Mouse (Mus musculus) ES-Bruce4 (cell line): ENCODE measurements around the gene Gm45716. TPM values are rescaled to one million over a fixed set of nuclear protein-coding genes. Genes with fewer than 3 reads are reported as not detected.

Source experiments
- H3K27ac ChIP-seq: 2 replicates; pipeline ENCODE4 v1.5.1; 2012; ENCODE audit warnings: low read length, inconsistent platforms; ENCODE audit not compliant: insufficient read depth
- H3K27me3 ChIP-seq: 2 replicates; pipeline ENCODE4 v1.6.1; 2012; ENCODE audit warnings: mild to moderate bottlenecking, low read length, inconsistent platforms; ENCODE audit not compliant: control insufficient read depth, poor library complexity, insufficient read depth, severe bottlenecking
- H3K36me3 ChIP-seq: 2 replicates; pipeline ENCODE4 v1.6.1; 2012; ENCODE audit warnings: inconsistent platforms, mild to moderate bottlenecking, low read length, moderate library complexity; ENCODE audit not compliant: control insufficient read depth, poor library complexity, insufficient read depth, severe bottlenecking
- H3K4me1 ChIP-seq: one replicate; pipeline ENCODE4 v1.8.1; 2011; ENCODE audit warnings: low read length; ENCODE audit not compliant: control insufficient read depth, insufficient read depth
- H3K4me3 ChIP-seq: 2 replicates; pipeline ENCODE4 v1.5.1; 2011; ENCODE audit warnings: low read depth, mild to moderate bottlenecking, low read length
- H3K9ac ChIP-seq: 2 replicates; pipeline ENCODE4 v1.6.1; 2012; ENCODE audit warnings: low read depth, mild to moderate bottlenecking, inconsistent platforms; ENCODE audit not compliant: poor library complexity, severe bottlenecking
- H3K9me3 ChIP-seq: replicated peaks from 2 replicates; pipeline ENCODE4 v1.6.1; 2012; ENCODE audit warnings: mild to moderate bottlenecking, low read length, inconsistent platforms; ENCODE audit not compliant: control insufficient read depth, poor library complexity, insufficient read depth, severe bottlenecking
- CTCF ChIP-seq: IDR thresholded peaks from one replicate; pipeline ENCODE4 v1.8.1; 2011; ENCODE audit warnings: low read depth, low read length
- EP300 ChIP-seq: IDR thresholded peaks from 2 replicates; pipeline ENCODE4 v1.6.1; 2011; ENCODE audit warnings: low read depth, low read length; ENCODE audit not compliant: insufficient read depth
- POLR2A ChIP-seq: IDR thresholded peaks from one replicate; pipeline ENCODE4 v1.8.1; 2011; ENCODE audit warnings: low read length; ENCODE audit not compliant: insufficient read depth
- polyA plus RNA-seq: library from polyadenylated mRNA; stranded (reverse); fragments of >200 nt; gene quantifications from 2 replicates; pipeline ENCODE4 v1.2.4, GENCODE M21; 2011; ENCODE audit warnings: low read depth; ENCODE audit not compliant: missing spikeins, insufficient read depth, insufficient read length

Gene Gm45716
- polyA plus RNA-seq, 1 experiment, result 1.8 TPM

- no peaks in the 10 kb centered on the region for H3K27me3 ChIP-seq
- H3K4me1 ChIP-seq, result no peaks in the 10 kb centered on the region
- H3K27ac ChIP-seq, result no peak overlapping the region
- no peak overlapping the region for H3K9ac ChIP-seq
- no peaks in the 10 kb centered on the region for H3K9me3 ChIP-seq
- no peaks in the 10 kb centered on the region for H3K36me3 ChIP-seq
- H3K4me3 ChIP-seq, result no peak overlapping the region
- no peak for TF ChIP-seq POLR2A
- TF ChIP-seq EP300, result no peak
- no peak for TF ChIP-seq CTCF
These were observed 54.4 kb downstream of the Gm45716 start for GRCm38 (mm10) chr11:90241874-90242273.

- Histone ChIP-seq H3K9ac (no peak overlapping the region), H3K4me1 (no peaks in the 10 kb centered on the region), H3K36me3 (no peaks in the 10 kb centered on the region), H3K9me3 (no peaks in the 10 kb centered on the region), H3K27ac (no peak overlapping the region), H3K27me3 (no peaks in the 10 kb centered on the region), H3K4me3 (no peak overlapping the region)
- no peak for TF ChIP-seq EP300
- no peak for TF ChIP-seq POLR2A
- TF ChIP-seq CTCF, result no peak
These were observed 55.8 kb downstream of the Gm45716 start for GRCm38 (mm10) chr11:90243300-90243699.

GRCm38 (mm10) chr11:90245630-90246029 lies 58.1 kb downstream of the Gm45716 start:
- no peaks in the 10 kb centered on the region for H3K9me3 ChIP-seq
- TF ChIP-seq POLR2A, result no peak
- no peak for TF ChIP-seq CTCF
- TF ChIP-seq EP300, result no peak

GRCm38 (mm10) chr11:90246676-90247075 lies 59.2 kb downstream of the Gm45716 start:
- Histone ChIP-seq H3K36me3 (no peaks in the 10 kb centered on the region), H3K4me1 (no peaks in the 10 kb centered on the region), H3K9ac (no peak overlapping the region), H3K9me3 (no peaks in the 10 kb centered on the region), H3K27me3 (0 out of 2 replicates have a peak, but pooled peaks cover 2% of the 10 kb centered on the region), H3K27ac (no peak overlapping the region), H3K4me3 (no peak overlapping the region)
- TF ChIP-seq CTCF (no peak), POLR2A (no peak), EP300 (no peak)

More at GRCm38 (mm10) chr11:90245630-90246029, 58.1 kb downstream of the Gm45716 start:
- Histone ChIP-seq H3K27me3 (0 out of 2 replicates have a peak, but pooled peaks cover under 1% of the 10 kb centered on the region), H3K4me1 (no peaks in the 10 kb centered on the region), H3K4me3 (no peak overlapping the region), H3K9ac (no peak overlapping the region), H3K36me3 (no peaks in the 10 kb centered on the region), H3K27ac (no peak overlapping the region)

GRCm38 (mm10) chr11:90247793-90248192 lies 60.3 kb downstream of the Gm45716 start:
- 0 out of 2 replicates have a peak, but pooled peaks cover 2% of the 10 kb centered on the region for H3K27me3 ChIP-seq
- no peak overlapping the region for H3K9ac ChIP-seq
- no peak overlapping the region for H3K4me3 ChIP-seq
- no peaks in the 10 kb centered on the region for H3K9me3 ChIP-seq
- H3K27ac ChIP-seq, result no peak overlapping the region
- H3K4me1 ChIP-seq, result no peaks in the 10 kb centered on the region
- H3K36me3 ChIP-seq, result no peaks in the 10 kb centered on the region
- TF ChIP-seq EP300, result no peak

- no peak within 1 kb of the TSS for H3K27ac ChIP-seq
These were observed 61.7 kb downstream of the Gm45716 start, which contains the start of gene Mmd for GRCm38 (mm10) chr11:90249025-90249650. TSS of gene Mmd (plus strand) at chr11:90249456.

More at GRCm38 (mm10) chr11:90249025-90249650, 61.7 kb downstream of the Gm45716 start, which contains the start of gene Mmd:
- no peaks in the 10 kb centered on the region for H3K36me3 ChIP-seq
- no peaks in the 10 kb centered on the region for H3K4me1 ChIP-seq
- 0 out of 2 replicates have a peak, but pooled peaks cover 2% of the 10 kb centered on the region for H3K27me3 ChIP-seq
- H3K9me3 ChIP-seq, result no peaks in the 10 kb centered on the region
- no peak for TF ChIP-seq EP300
- peak; percentile 78 for TF ChIP-seq POLR2A
- peak within 1 kb of the TSS; percentile 83 for H3K4me3 ChIP-seq
- H3K9ac ChIP-seq, result peak within 1 kb of the TSS; percentile 87
